Mouse (Mus musculus) intestine, postnatal 0 days (tissue): ENCODE measurements at regions not wholly inside any gene's neighbourhood (a gene's known extent, or its start where the extent isn't known, plus 50 kb on each side); places are given as distances from the start of the nearest gene placed in this dataset.

ENCODE experiments used
- ATAC-seq: fragments of 200-750 bp; cut with Nextera tagmentation; 2 replicates; pipeline ENCODE4 v1.8.0; 2017; ENCODE audit warnings: mild to moderate bottlenecking, moderate TSS enrichment, moderate library complexity
- H3K27ac ChIP-seq: fragments of 300-500 bp; sonication (generic); 2 replicates; pipeline ENCODE4 v1.5.1; 2014; ENCODE audit warnings: mild to moderate bottlenecking, low read depth, low read length, moderate library complexity
- H3K27me3 ChIP-seq: fragments of 300-500 bp; sonication (generic); replicated peaks from 2 replicates; pipeline ENCODE4 v1.6.1; 2014; ENCODE audit warnings: low read length, mixed read lengths; ENCODE audit not compliant: control insufficient read depth, insufficient read depth
- H3K36me3 ChIP-seq: fragments of 300-500 bp; sonication (generic); 2 replicates; pipeline ENCODE4 v1.6.1; 2014; ENCODE audit warnings: mild to moderate bottlenecking, moderate library complexity; ENCODE audit not compliant: control insufficient read depth, insufficient read depth
- H3K4me1 ChIP-seq: fragments of 300-500 bp; sonication (generic); replicated peaks from 2 replicates; pipeline ENCODE4 v1.6.1; 2014; ENCODE audit warnings: antibody characterized with exemption, low read length, mixed read lengths; ENCODE audit not compliant: control insufficient read depth, insufficient read depth
- H3K4me2 ChIP-seq: fragments of 300-500 bp; sonication (generic); replicated peaks from 2 replicates; pipeline ENCODE4 v1.6.1; 2014; ENCODE audit warnings: low read depth, mild to moderate bottlenecking, moderate library complexity
- H3K4me3 ChIP-seq: fragments of 300-500 bp; sonication (generic); 2 replicates; pipeline ENCODE4 v1.5.1; 2014; ENCODE audit warnings: low read depth, low read length
- H3K9ac ChIP-seq: fragments of 300-500 bp; sonication (generic); 2 replicates; pipeline ENCODE4 v1.6.1; 2014; ENCODE audit warnings: mild to moderate bottlenecking, low read depth, low read length
- H3K9me3 ChIP-seq: fragments of 300-500 bp; sonication (generic); 2 replicates; pipeline ENCODE4 v1.6.1; 2016; ENCODE audit warnings: mixed run types; ENCODE audit not compliant: control insufficient read depth
- CTCF ChIP-seq: sonication (generic); IDR thresholded peaks from 2 replicates; pipeline ENCODE4 v1.5.1; 2016; ENCODE audit warnings: low read depth, mild to moderate bottlenecking, control low read depth, antibody characterized with exemption, moderate library complexity
- WGBS: fragments of 180-500 bp; shearing (Covaris S2); extraction: QIAGEN DNeasy Blood & Tissue Kit; methylation state at CpG from one replicate; pipeline ENCODE4 v1.1.7; 2014; 5-methylcytosine and 5-hydroxymethylcytosine counted together

GRCm38 (mm10) chr19:26014620-26015180 is 342.5 kb downstream of the Dmrt2 start:
- 48% methylated on average over 8 of the region's 8 CpGs for WGBS
- H3K4me1 ChIP-seq, result no peaks in the 10 kb centered on the region
- H3K36me3 ChIP-seq, result no peaks in the 10 kb centered on the region
- no peak overlapping the region for H3K9ac ChIP-seq
- no peak for ATAC-seq
- no peak overlapping the region for H3K4me3 ChIP-seq
- no peaks in the 10 kb centered on the region for H3K27me3 ChIP-seq
- H3K27ac ChIP-seq, result no peak overlapping the region
- no peak overlapping the region for H3K4me2 ChIP-seq
- TF ChIP-seq CTCF, result no peak
- H3K9me3 ChIP-seq, result no peaks in the 10 kb centered on the region

GRCm38 (mm10) chr19:26021141-26021540 is 348.9 kb downstream of the Dmrt2 start:
- Histone ChIP-seq H3K9ac (no peak overlapping the region), H3K4me1 (no peaks in the 10 kb centered on the region), H3K27ac (no peak overlapping the region), H3K27me3 (no peaks in the 10 kb centered on the region), H3K36me3 (no peaks in the 10 kb centered on the region), H3K9me3 (no peaks in the 10 kb centered on the region), H3K4me2 (no peak overlapping the region), H3K4me3 (no peak overlapping the region)
- ATAC-seq, result no peak
- WGBS, result 69% methylated on average over 7 of the region's 7 CpGs
- no peak for TF ChIP-seq CTCF

GRCm38 (mm10) chr19:26026103-26026502 is 353.9 kb downstream of the Dmrt2 start:
- Histone ChIP-seq H3K4me3 (no peak overlapping the region), H3K4me1 (no peaks in the 10 kb centered on the region), H3K4me2 (no peak overlapping the region), H3K36me3 (no peaks in the 10 kb centered on the region), H3K27ac (no peak overlapping the region), H3K27me3 (no peaks in the 10 kb centered on the region), H3K9ac (no peak overlapping the region), H3K9me3 (no peaks in the 10 kb centered on the region)
- no peak for TF ChIP-seq CTCF
- ATAC-seq, result no peak
- 56% methylated on average over 3 of the region's 3 CpGs for WGBS

- H3K36me3 ChIP-seq, result no peaks in the 10 kb centered on the region
- no peak overlapping the region for H3K4me2 ChIP-seq
- ATAC-seq, result no peak
- H3K9me3 ChIP-seq, result no peaks in the 10 kb centered on the region
- H3K4me1 ChIP-seq, result no peaks in the 10 kb centered on the region
- no peak overlapping the region for H3K9ac ChIP-seq
- H3K4me3 ChIP-seq, result no peak overlapping the region
- WGBS, result 6% methylated on average over 7 of the region's 7 CpGs
- TF ChIP-seq CTCF, result peak; percentile 85
- no peak overlapping the region for H3K27ac ChIP-seq
- no peaks in the 10 kb centered on the region for H3K27me3 ChIP-seq
Observed at GRCm38 (mm10) chr19:26037270-26037669, 365.1 kb downstream of the Dmrt2 start.

GRCm38 (mm10) chr19:26051478-26052215 is 379.4 kb downstream of the Dmrt2 start:
- Histone ChIP-seq H3K27me3 (no peaks in the 10 kb centered on the region), H3K4me2 (no peak overlapping the region), H3K27ac (no peak overlapping the region), H3K4me1 (no peaks in the 10 kb centered on the region), H3K9ac (no peak overlapping the region), H3K4me3 (no peak overlapping the region), H3K36me3 (no peaks in the 10 kb centered on the region), H3K9me3 (no peaks in the 10 kb centered on the region)
- 43% methylated on average over 9 of the region's 9 CpGs for WGBS
- no peak for TF ChIP-seq CTCF
- no peak for ATAC-seq

- Histone ChIP-seq H3K9ac (no peak overlapping the region), H3K9me3 (no peaks in the 10 kb centered on the region), H3K27ac (no peak overlapping the region), H3K4me1 (no peaks in the 10 kb centered on the region), H3K4me3 (no peak overlapping the region), H3K27me3 (no peaks in the 10 kb centered on the region), H3K36me3 (no peaks in the 10 kb centered on the region), H3K4me2 (no peak overlapping the region)
- 74% methylated on average over 2 of the region's 2 CpGs for WGBS
- no peak for ATAC-seq
- no peak for TF ChIP-seq CTCF
Observed at GRCm38 (mm10) chr19:26059668-26060067, 387.5 kb downstream of the Dmrt2 start.
